In the genomic region with DNA sequence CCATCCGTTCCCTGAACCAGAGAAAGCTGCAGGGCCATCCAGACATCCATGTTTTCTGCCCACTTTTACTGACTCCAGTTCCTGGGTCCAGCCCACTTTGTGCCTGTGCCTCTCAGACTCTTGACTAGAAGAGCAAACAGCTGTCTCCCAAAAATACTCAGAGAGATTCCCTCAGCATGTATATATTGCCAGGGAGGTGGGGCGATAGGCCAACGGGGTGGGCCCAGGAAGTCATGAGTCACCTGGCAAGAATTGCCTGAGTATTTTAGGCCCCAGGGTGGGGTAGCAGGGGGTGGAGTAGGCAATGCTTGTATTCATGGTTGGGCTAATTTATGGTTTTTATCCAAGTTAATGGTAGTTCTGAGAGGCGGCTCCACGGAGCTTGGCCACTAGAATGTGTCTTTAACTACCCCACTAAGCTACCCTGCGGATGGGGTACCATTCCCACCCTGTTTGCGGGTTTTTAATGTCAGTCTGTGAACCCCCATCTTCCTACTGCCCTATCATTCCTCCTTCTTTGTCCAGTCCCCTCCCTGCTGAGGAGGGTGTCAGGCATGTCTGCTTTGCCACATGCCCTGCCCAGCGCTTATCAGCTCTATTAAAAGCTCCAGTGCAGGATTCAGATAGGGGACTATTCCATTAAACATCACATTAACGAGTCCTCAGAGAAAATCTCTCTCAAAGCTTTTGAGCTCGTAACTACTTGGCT, we compare ENCODE assay signal across 10 mouse cellular contexts. TPM values are rescaled to one million over a fixed set of nuclear protein-coding genes. Genes with fewer than 3 reads are reported as not detected.
DNase-seq lines count a peak whose midpoint lies in the region; ATAC-seq and TF ChIP-seq lines count a peak whose summit lies in the region.
"Had no signal": no experiment of that assay in that cellular context is flagged by ENCODE, and none has a peak within 500 bp of the region (broad histone marks: within the 10 kb centered on the region; RNA-seq: fewer than 3 reads in every experiment).

No protein-coding gene starts in this region.

- peak; percentile 64; the same call in 1 of the 2 replicates for ATAC-seq in frontal cortex, adult (ENCODE audit: low TSS enrichment)
- ATAC-seq in heart, embryonic 15.5 days (replicated peaks; ENCODE audit: insufficient number of reproducible peaks, insufficient read depth, low FRiP score, low read depth): peak; percentile 79
- no peak for ATAC-seq in midbrain, postnatal 0 days (ENCODE audit: low FRiP score)
- no peak for ATAC-seq in neural tube, embryonic 15.5 days (ENCODE audit: low FRiP score)

- no peaks in the 10 kb centered on the region for H3K27me3 ChIP-seq in heart, embryonic 15.5 days
- H3K27me3 ChIP-seq in myocyte (ENCODE audit: control insufficient read depth, insufficient read depth, insufficient read length): no peaks in the 10 kb centered on the region
- H3K27me3 ChIP-seq in midbrain, postnatal 0 days (ENCODE audit: insufficient read depth, low read length): no peaks in the 10 kb centered on the region
- H3K27me3 ChIP-seq in neural tube, embryonic 15.5 days (replicated peaks): no peaks in the 10 kb centered on the region
- H3K27me3 ChIP-seq: liver, embryonic 15.5 days had no signal

- 49% methylated on average over 10 of the region's 10 CpGs for WGBS in heart, embryonic 15.5 days
- WGBS in midbrain, postnatal 0 days: 82% methylated on average over 10 of the region's 10 CpGs
- WGBS in neural tube, embryonic 15.5 days: 70% methylated on average over 10 of the region's 10 CpGs

- H3K9me3 ChIP-seq in heart, embryonic 15.5 days (replicated peaks): no peaks in the 10 kb centered on the region
- no peaks in the 10 kb centered on the region for H3K9me3 ChIP-seq in midbrain, postnatal 0 days (ENCODE audit: low read length)
- H3K9me3 ChIP-seq in neural tube, embryonic 15.5 days (replicated peaks): no peaks in the 10 kb centered on the region
- H3K9me3 ChIP-seq: liver, embryonic 15.5 days had no signal

- no peak overlapping the region for H3ac ChIP-seq in myocyte (ENCODE audit: control insufficient read depth, insufficient read length)

- intact Hi-C loops in gastrocnemius, adult 2 months (cut with DNase I): no loop called here

- peak overlapping the region; percentile 83 for H3K27ac ChIP-seq in gastrocnemius, adult 2 months
- H3K27ac ChIP-seq in heart, embryonic 15.5 days: peak overlapping the region; percentile 88
- no peak overlapping the region for H3K27ac ChIP-seq in midbrain, postnatal 0 days (ENCODE audit: low read depth, low read length)
- no peak overlapping the region for H3K27ac ChIP-seq in neural tube, embryonic 15.5 days (replicated peaks)
- H3K27ac ChIP-seq: liver, embryonic 15.5 days had no signal

- no peak for DNase-seq in frontal cortex, postnatal 10 days (ENCODE audit: low spot score in 2 of 2)
- peak; percentile 78 for DNase-seq in gastrocnemius, adult 2 months
- DNase-seq in midbrain, postnatal 0 days (ENCODE audit: low spot score): no peak
- no peak for DNase-seq in adrenal gland, postnatal 14 days
- DNase-seq: kidney, postnatal 14 days had no signal

- no peak overlapping the region for H3K4me3 ChIP-seq in gastrocnemius, adult 2 months
- H3K4me3 ChIP-seq in heart, embryonic 15.5 days: no peak overlapping the region
- no peak overlapping the region for H3K4me3 ChIP-seq in myocyte
- H3K4me3 ChIP-seq in midbrain, postnatal 0 days (ENCODE audit: low read depth, low read length): no peak overlapping the region
- H3K4me3 ChIP-seq in neural tube, embryonic 15.5 days (replicated peaks): no peak overlapping the region
- H3K4me3 ChIP-seq: liver, embryonic 15.5 days had no signal

- no peaks in the 10 kb centered on the region for H3K79me2 ChIP-seq in myocyte (ENCODE audit: control insufficient read depth, insufficient read depth)

- no peak for TF ChIP-seq POLR2A in myocyte (IDR thresholded peaks at IDR 0.05; ENCODE audit: insufficient read length, low read depth)

- H3K36me3 ChIP-seq in heart, embryonic 15.5 days: no peaks in the 10 kb centered on the region
- no peaks in the 10 kb centered on the region for H3K36me3 ChIP-seq in myocyte (ENCODE audit: control insufficient read depth, insufficient read depth)
- H3K36me3 ChIP-seq in midbrain, postnatal 0 days (ENCODE audit: insufficient read depth, low read length): no peaks in the 10 kb centered on the region
- H3K36me3 ChIP-seq in neural tube, embryonic 15.5 days: no peaks in the 10 kb centered on the region
- H3K36me3 ChIP-seq: liver, embryonic 15.5 days had no signal

- H3K4me2 ChIP-seq in heart, embryonic 15.5 days: peak overlapping the region; percentile 20
- H3K4me2 ChIP-seq in myocyte (ENCODE audit: low read depth): peak overlapping the region; percentile 79
- no peak overlapping the region for H3K4me2 ChIP-seq in midbrain, postnatal 0 days (ENCODE audit: low read depth, low read length, poor library complexity, severe bottlenecking)
- H3K4me2 ChIP-seq in neural tube, embryonic 15.5 days: no peak overlapping the region
- H3K4me2 ChIP-seq: liver, embryonic 15.5 days had no signal

- TF ChIP-seq CTCF in gastrocnemius, adult 2 months (IDR thresholded peaks at IDR 0.05): no peak
- no peak for TF ChIP-seq CTCF in midbrain, postnatal 0 days (IDR thresholded peaks at IDR 0.05)

- H3K9ac ChIP-seq in heart, embryonic 15.5 days: no peak overlapping the region
- no peak overlapping the region for H3K9ac ChIP-seq in midbrain, postnatal 0 days (replicated peaks; ENCODE audit: low read length, poor library complexity, severe bottlenecking)
- no peak overlapping the region for H3K9ac ChIP-seq in neural tube, embryonic 15.5 days (replicated peaks)
- H3K9ac ChIP-seq: liver, embryonic 15.5 days had no signal

- peaks cover 37% of the 10 kb centered on the region for H3K4me1 ChIP-seq in heart, embryonic 15.5 days (replicated peaks)
- no peaks in the 10 kb centered on the region for H3K4me1 ChIP-seq in midbrain, postnatal 0 days (ENCODE audit: insufficient read depth, low read length)
- peaks cover 9% of the 10 kb centered on the region; the same call in 1 of the 2 replicates for H3K4me1 ChIP-seq in neural tube, embryonic 15.5 days
- H3K4me1 ChIP-seq: liver, embryonic 15.5 days had no signal

TF ChIP-seq in myocyte, 11 proteins besides CTCF, POLR2A, EP300 and RAD21:
- TF ChIP-seq MYOD1 (IDR thresholded peaks at IDR 0.05; ENCODE audit: control insufficient read depth in 1 of 3, insufficient read length in 2 of 3, low read depth in 2 of 3): peak in 2 of 3 experiments; percentile 57 to 83
- TF ChIP-seq POLR2AphosphoS2 (IDR thresholded peaks at IDR 0.05; ENCODE audit: insufficient read length, low read depth): no peak
- TF ChIP-seq TCF12 (IDR thresholded peaks at IDR 0.05; ENCODE audit: insufficient read depth, poor library complexity, severe bottlenecking): no peak
- TF ChIP-seq TCF3 (IDR thresholded peaks at IDR 0.05; ENCODE audit: insufficient read length, low read depth): no peak
- no peak for TF ChIP-seq USF1 (IDR thresholded peaks at IDR 0.05; ENCODE audit: low read depth)
- no peak for TF ChIP-seq SRF (IDR thresholded peaks at IDR 0.05; ENCODE audit: control insufficient read depth, insufficient read length, low read depth)
- peak in 2 of 3 experiments; percentile 66 to 90 for TF ChIP-seq MYOG (IDR thresholded peaks at IDR 0.05; ENCODE audit: control insufficient read depth in 1 of 3, insufficient read depth in 1 of 3, insufficient read length in 2 of 3, low read depth in 2 of 3)
- no peak for TF ChIP-seq REST (IDR thresholded peaks at IDR 0.05; ENCODE audit: insufficient read depth, insufficient read length)
- no peak for TF ChIP-seq CEBPB (IDR thresholded peaks at IDR 0.05; ENCODE audit: insufficient read depth, poor library complexity, severe bottlenecking)
- no peak for TF ChIP-seq E2F4 (IDR thresholded peaks at IDR 0.05; ENCODE audit: insufficient read depth)
- TF ChIP-seq MAX (IDR thresholded peaks at IDR 0.05; ENCODE audit: low read depth): no peak

RNA-seq across cellular contexts. Expression of gene Qk, which starts 59.0 kb away (rescaled TPM):
- total RNA-seq in gastrocnemius, adult 2 months (2021): 100 to 1,000 TPM; 236 to 397 TPM
- polyA plus RNA-seq in heart, embryonic 15.5 days (2015; fragmentation: Nextera tagmentation; extraction: Ambion mirVana): 34.3 and 43.3 TPM in 2 replicates
- polyA plus RNA-seq in myocyte (2012; fragmentation: generic; extraction: Trizol): 85.6 TPM
- total RNA-seq in midbrain, postnatal 0 days (2014; rRNA removed): 293 and 297 TPM in 2 replicates
- polyA plus RNA-seq in midbrain, postnatal 0 days (2015; fragmentation: Nextera tagmentation; extraction: Ambion mirVana): 43.3 and 47.4 TPM in 2 replicates
- total RNA-seq in adrenal gland, postnatal 14 days (2021): 253 and 270 TPM in 2 replicates
- polyA plus RNA-seq in neural tube, embryonic 15.5 days (2015; fragmentation: Nextera tagmentation; extraction: Ambion mirVana): 38.9 and 44.0 TPM in 2 replicates

Comparison
In these comparisons a context has a peak if more than half of its experiments do, and no peak if none do; other contexts are left out.
1. ATAC-seq: peak in frontal cortex, adult (single experiment) and heart, embryonic 15.5 days (single experiment); none in midbrain, postnatal 0 days (single experiment) and neural tube, embryonic 15.5 days (single experiment).
2. H3K27ac ChIP-seq: peak in gastrocnemius, adult 2 months (single experiment) and heart, embryonic 15.5 days (single experiment); none in midbrain, postnatal 0 days (single experiment) and neural tube, embryonic 15.5 days (single experiment).
3. H3K4me2 ChIP-seq: peak in heart, embryonic 15.5 days (single experiment) and myocyte (single experiment); none in midbrain, postnatal 0 days (single experiment) and neural tube, embryonic 15.5 days (single experiment).